Mouse (Mus musculus) intestine, postnatal 0 days (tissue): ENCODE data around the gene Plcxd2. TPM values are rescaled to one million over a fixed set of nuclear protein-coding genes. Genes with fewer than 3 reads are reported as not detected.

Experiments used
- ATAC-seq: fragments of 200-750 bp; cut with Nextera tagmentation; 2 replicates; pipeline ENCODE4 v1.8.0; 2017; ENCODE audit warnings: mild to moderate bottlenecking, moderate TSS enrichment, moderate library complexity
- H3K27ac ChIP-seq: fragments of 300-500 bp; sonication (generic); 2 replicates; pipeline ENCODE4 v1.5.1; 2014; ENCODE audit warnings: mild to moderate bottlenecking, low read depth, low read length, moderate library complexity
- H3K27me3 ChIP-seq: fragments of 300-500 bp; sonication (generic); replicated peaks from 2 replicates; pipeline ENCODE4 v1.6.1; 2014; ENCODE audit warnings: low read length, mixed read lengths; ENCODE audit not compliant: control insufficient read depth, insufficient read depth
- H3K36me3 ChIP-seq: fragments of 300-500 bp; sonication (generic); 2 replicates; pipeline ENCODE4 v1.6.1; 2014; ENCODE audit warnings: mild to moderate bottlenecking, moderate library complexity; ENCODE audit not compliant: control insufficient read depth, insufficient read depth
- H3K4me1 ChIP-seq: fragments of 300-500 bp; sonication (generic); replicated peaks from 2 replicates; pipeline ENCODE4 v1.6.1; 2014; ENCODE audit warnings: antibody characterized with exemption, low read length, mixed read lengths; ENCODE audit not compliant: control insufficient read depth, insufficient read depth
- H3K4me2 ChIP-seq: fragments of 300-500 bp; sonication (generic); replicated peaks from 2 replicates; pipeline ENCODE4 v1.6.1; 2014; ENCODE audit warnings: low read depth, mild to moderate bottlenecking, moderate library complexity
- H3K4me3 ChIP-seq: fragments of 300-500 bp; sonication (generic); 2 replicates; pipeline ENCODE4 v1.5.1; 2014; ENCODE audit warnings: low read depth, low read length
- H3K9ac ChIP-seq: fragments of 300-500 bp; sonication (generic); 2 replicates; pipeline ENCODE4 v1.6.1; 2014; ENCODE audit warnings: mild to moderate bottlenecking, low read depth, low read length
- H3K9me3 ChIP-seq: fragments of 300-500 bp; sonication (generic); 2 replicates; pipeline ENCODE4 v1.6.1; 2016; ENCODE audit warnings: mixed run types; ENCODE audit not compliant: control insufficient read depth
- CTCF ChIP-seq: sonication (generic); IDR thresholded peaks from 2 replicates; pipeline ENCODE4 v1.5.1; 2016; ENCODE audit warnings: low read depth, mild to moderate bottlenecking, control low read depth, antibody characterized with exemption, moderate library complexity
- WGBS: fragments of 180-500 bp; shearing (Covaris S2); extraction: QIAGEN DNeasy Blood & Tissue Kit; methylation state at CpG from one replicate; pipeline ENCODE4 v1.1.7; 2014; 5-methylcytosine and 5-hydroxymethylcytosine counted together
- polyA plus RNA-seq: library from polyadenylated mRNA; unstranded; fragments of >200 nt; fragmentation: Nextera tagmentation; extraction: Ambion mirVana; gene quantifications from 2 replicates; pipeline ENCODE4 v1.2.1, GENCODE M21; 2015

The Plcxd2 gene
- polyA plus RNA-seq, result 2.3 and 2.4 TPM in 2 replicates

GRCm38 (mm10) chr16:46010153-46010905 is at the start of gene Plcxd2:
Gene Plcxd2, minus strand, starts transcription at chr16:46010218.
- Histone ChIP-seq H3K36me3 (peaks cover 1% of the 10 kb centered on the region; the same call in 1 of the 2 replicates), H3K9me3 (no peaks in the 10 kb centered on the region), H3K9ac (peak within 1 kb of the TSS; percentile 68), H3K27me3 (no peaks in the 10 kb centered on the region), H3K27ac (peak within 1 kb of the TSS; percentile 86), H3K4me3 (peak within 1 kb of the TSS; percentile 64), H3K4me1 (no peaks in the 10 kb centered on the region), H3K4me2 (peak within 1 kb of the TSS; percentile 95)
- under 1% methylated on average over 39 of the region's 39 CpGs for WGBS
- TF ChIP-seq CTCF, result 0 out of 2 replicates have a peak, but pooled peaks have one; percentile 17
- peak; percentile 98 for ATAC-seq

DNA sequence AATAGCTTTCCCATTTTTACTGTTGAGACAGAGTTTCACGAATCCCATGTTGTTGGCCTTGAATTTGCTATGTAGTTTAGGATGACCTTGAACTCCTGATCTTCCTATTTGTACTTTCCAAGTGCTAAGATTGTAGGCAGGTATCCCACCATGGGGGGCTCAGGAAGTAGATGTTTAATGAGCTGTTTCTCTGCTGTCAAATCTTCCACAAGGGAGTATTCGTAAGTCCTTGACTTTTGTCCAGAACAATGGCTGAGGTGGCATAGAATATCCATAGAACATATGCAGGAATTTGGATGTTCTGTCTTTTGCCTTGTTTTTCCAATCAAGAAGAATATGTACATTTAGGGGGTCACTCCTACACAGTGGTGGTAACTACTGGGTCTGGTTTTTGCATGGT is 36.9 kb upstream of the Plcxd2 start:
- H3K4me1 ChIP-seq, result no peaks in the 10 kb centered on the region
- no peak overlapping the region for H3K4me3 ChIP-seq
- no peak for TF ChIP-seq CTCF
- H3K9me3 ChIP-seq, result no peaks in the 10 kb centered on the region
- H3K36me3 ChIP-seq, result no peaks in the 10 kb centered on the region
- H3K27me3 ChIP-seq, result no peaks in the 10 kb centered on the region
- no peak overlapping the region for H3K4me2 ChIP-seq
- 85% methylated on average over 2 of the region's 2 CpGs for WGBS
- H3K27ac ChIP-seq, result no peak overlapping the region
- ATAC-seq, result no peak
- no peak overlapping the region for H3K9ac ChIP-seq

GRCm38 (mm10) chr16:46036261-46036660 is 26.2 kb upstream of the Plcxd2 start:
- Histone ChIP-seq H3K36me3 (no peaks in the 10 kb centered on the region), H3K4me2 (no peak overlapping the region), H3K9ac (no peak overlapping the region), H3K9me3 (no peaks in the 10 kb centered on the region), H3K27ac (no peak overlapping the region), H3K4me1 (no peaks in the 10 kb centered on the region), H3K27me3 (no peaks in the 10 kb centered on the region), H3K4me3 (no peak overlapping the region)
- TF ChIP-seq CTCF, result no peak
- 53% methylated on average over 2 of the region's 2 CpGs for WGBS
- ATAC-seq, result no peak

DNA sequence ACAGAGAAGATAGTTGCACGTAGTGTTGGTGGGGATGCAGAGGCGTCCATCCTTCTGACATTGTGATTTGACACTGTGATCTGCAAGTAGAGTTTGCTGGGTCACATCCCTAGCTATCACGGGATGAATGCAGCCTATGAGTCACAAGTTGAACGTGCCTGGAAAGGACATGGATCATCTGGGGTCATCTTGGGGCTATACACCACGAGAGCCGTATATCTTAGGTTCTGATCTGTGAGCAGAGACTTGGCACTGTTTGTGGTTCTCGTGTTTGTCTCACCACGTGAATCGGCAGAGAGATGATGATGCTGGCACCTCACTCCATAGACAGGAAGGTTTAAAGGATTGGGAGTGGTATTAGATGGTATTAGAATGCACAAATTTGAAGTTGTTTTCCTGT is 23.9 kb upstream of the Plcxd2 start:
- no peaks in the 10 kb centered on the region for H3K9me3 ChIP-seq
- H3K27me3 ChIP-seq, result no peaks in the 10 kb centered on the region
- H3K4me2 ChIP-seq, result no peak overlapping the region
- H3K9ac ChIP-seq, result no peak overlapping the region
- H3K4me1 ChIP-seq, result no peaks in the 10 kb centered on the region
- 71% methylated on average over 9 of the region's 9 CpGs for WGBS
- ATAC-seq, result no peak
- H3K36me3 ChIP-seq, result no peaks in the 10 kb centered on the region
- TF ChIP-seq CTCF, result no peak
- no peak overlapping the region for H3K4me3 ChIP-seq
- H3K27ac ChIP-seq, result no peak overlapping the region

GRCm38 (mm10) chr16:46022958-46023491 is 13.0 kb upstream of the Plcxd2 start:
- Histone ChIP-seq H3K27ac (no peak overlapping the region), H3K9ac (no peak overlapping the region), H3K9me3 (no peaks in the 10 kb centered on the region), H3K4me2 (no peak overlapping the region), H3K4me3 (no peak overlapping the region), H3K27me3 (no peaks in the 10 kb centered on the region), H3K36me3 (no peaks in the 10 kb centered on the region), H3K4me1 (no peaks in the 10 kb centered on the region)
- peak; percentile 47 for ATAC-seq
- no peak for TF ChIP-seq CTCF
- WGBS, result 48% methylated on average over 5 of the region's 5 CpGs

DNA sequence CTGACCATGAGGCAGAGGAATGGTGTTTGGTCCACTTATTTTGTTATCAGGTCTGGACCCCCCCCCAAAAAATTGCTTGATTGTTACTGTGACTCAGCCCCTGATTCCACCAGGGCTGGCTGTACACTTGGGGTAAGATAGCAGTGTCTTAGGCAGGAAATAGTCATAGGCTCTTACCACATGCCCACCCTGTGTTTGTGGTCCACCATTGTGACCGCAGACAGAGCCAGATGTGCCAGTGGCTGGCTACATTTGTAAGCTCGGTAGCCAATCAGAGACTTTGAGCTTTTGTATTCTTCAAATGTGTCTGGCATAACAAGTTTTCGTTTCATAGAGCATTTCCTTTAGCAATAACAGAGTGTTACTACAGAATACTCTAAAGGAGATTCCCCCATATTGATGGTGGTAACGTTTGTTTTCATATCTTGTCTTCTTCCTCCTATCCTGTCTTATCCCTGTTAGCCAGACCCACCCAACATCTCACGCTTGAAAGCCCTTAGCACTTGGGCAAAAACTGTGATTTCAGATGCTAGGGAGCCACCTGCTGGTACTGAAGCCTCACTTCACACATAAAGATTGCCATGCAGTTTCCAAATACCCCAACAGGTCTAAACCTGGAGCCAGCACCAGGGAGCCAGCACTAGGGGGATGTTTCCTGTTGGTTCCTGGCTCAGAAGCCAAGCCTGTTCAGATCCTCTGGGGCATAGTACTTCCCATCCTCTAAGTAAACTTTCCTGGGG is 12.3 kb upstream of the Plcxd2 start:
- 43% methylated on average over 5 of the region's 5 CpGs for WGBS
- peak; percentile 91 for TF ChIP-seq CTCF
- Histone ChIP-seq H3K9me3 (no peaks in the 10 kb centered on the region), H3K9ac (no peak overlapping the region), H3K4me1 (no peaks in the 10 kb centered on the region), H3K36me3 (no peaks in the 10 kb centered on the region), H3K4me2 (no peak overlapping the region), H3K4me3 (no peak overlapping the region), H3K27me3 (no peaks in the 10 kb centered on the region), H3K27ac (no peak overlapping the region)
- ATAC-seq, result peak; percentile 54
